Mouse (Mus musculus) forelimb bud, embryonic 11.5 days (tissue): ENCODE data around the gene Arfip1.

ENCODE experiments used
- DNase-seq: peaks from one replicate; pipeline ENCODE4 v3.0.0-alpha.2; 2012; ENCODE audit warnings: low read depth, low spot score

Gene Arfip1

GRCm38 (mm10) chr3:84492148-84492547, 90.3 kb downstream of the Arfip1 start:
- no peak for DNase-seq

GRCm38 (mm10) chr3:84488716-84489115, 93.7 kb downstream of the Arfip1 start:
- DNase-seq, result no peak

DNA sequence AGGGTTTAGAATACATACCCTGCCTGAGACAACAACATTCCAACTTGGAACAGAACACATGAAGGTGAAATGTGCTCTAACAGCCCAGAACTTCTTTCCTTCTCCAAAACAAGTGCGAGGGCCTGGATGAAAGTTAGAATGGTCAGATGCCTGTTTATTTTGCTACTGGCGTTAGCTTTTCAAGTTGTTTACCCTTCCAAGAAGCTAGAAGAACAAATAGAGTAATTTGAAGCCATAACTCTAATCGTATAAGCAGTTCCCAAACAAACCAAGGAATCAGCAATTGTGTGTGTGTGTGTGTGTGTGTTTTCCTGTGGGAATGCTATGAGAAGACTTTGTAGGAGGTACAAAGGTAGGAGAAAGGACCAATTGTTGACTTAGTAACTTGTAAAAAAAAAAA, 97.5 kb downstream of the Arfip1 start:
- no peak for DNase-seq

- no peak for DNase-seq
These were observed 98.1 kb downstream of the Arfip1 start for GRCm38 (mm10) chr3:84484333-84484732.

DNA sequence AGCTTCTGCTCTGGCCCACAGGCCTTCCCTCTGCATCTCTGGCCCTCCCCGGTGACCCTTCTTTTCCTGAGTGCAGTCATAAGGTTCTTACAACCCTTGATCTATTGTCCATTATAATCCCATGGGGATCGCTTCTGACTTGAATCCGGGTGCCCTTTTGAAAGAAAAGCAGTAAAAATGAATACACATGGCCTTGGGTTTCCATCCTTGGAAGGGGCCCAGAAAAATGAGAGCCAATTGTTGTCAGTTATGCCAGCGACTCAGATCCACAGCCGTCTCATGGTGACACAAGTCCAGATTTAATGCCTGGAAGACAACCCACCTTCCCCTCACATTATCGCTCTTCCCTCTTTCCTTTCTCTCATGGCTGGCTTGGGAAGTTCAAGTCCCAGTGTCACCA, 100.3 kb downstream of the Arfip1 start:
- no peak for DNase-seq

GRCm38 (mm10) chr3:84481104-84481503, 101.3 kb downstream of the Arfip1 start:
- no peak for DNase-seq

- DNase-seq, result no peak
These were observed 102.2 kb downstream of the Arfip1 start, which contains the start of gene Fhdc1 for GRCm38 (mm10) chr3:84480006-84480897. Gene Fhdc1, minus strand, starts transcription at chr3:84480429.

GRCm38 (mm10) chr3:84479293-84480005, 103.0 kb downstream of the Arfip1 start:
- DNase-seq, result no peak

DNA sequence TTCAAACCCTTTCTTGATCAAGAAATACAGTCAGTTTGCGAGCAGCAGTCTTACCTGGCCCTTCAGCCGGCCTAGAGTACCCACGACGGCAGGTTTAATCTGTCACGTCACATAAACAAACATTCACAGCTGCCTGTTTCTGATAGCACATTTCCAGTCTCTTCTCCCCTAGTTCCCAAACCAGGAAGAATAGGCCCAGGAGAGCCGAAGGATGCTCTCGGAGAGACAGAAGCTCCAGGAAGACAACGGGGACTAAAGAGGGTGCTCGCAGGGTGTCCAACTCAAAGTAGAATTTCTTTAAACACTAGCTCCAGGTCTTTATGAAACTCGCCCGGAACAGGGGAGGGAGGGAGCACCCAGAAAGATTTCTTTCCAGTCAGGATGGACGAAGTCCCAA, 103.5 kb downstream of the Arfip1 start:
- DNase-seq, result no peak

DNA sequence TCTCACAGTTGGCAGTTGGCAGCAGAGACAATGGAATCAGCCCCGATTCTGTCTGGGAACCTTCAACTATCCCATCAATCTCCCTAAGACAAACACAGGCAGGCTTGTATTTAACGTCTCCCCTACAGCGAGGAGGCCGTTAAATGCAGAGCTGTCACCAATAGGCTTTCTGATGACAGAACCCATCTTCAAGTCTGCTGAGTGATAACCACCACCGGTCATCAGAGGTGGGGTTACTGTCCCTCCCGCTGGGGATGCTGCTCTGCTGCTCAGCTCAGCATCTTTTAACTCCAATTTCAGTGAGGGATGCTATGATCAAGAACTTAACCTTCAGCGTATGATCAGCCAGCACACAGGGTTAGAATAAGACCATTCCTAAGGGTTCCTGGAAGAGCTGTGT, 104.2 kb downstream of the Arfip1 start:
- no peak for DNase-seq

- no peak for DNase-seq
These were observed 104.9 kb downstream of the Arfip1 start for GRCm38 (mm10) chr3:84477498-84477897.

DNA sequence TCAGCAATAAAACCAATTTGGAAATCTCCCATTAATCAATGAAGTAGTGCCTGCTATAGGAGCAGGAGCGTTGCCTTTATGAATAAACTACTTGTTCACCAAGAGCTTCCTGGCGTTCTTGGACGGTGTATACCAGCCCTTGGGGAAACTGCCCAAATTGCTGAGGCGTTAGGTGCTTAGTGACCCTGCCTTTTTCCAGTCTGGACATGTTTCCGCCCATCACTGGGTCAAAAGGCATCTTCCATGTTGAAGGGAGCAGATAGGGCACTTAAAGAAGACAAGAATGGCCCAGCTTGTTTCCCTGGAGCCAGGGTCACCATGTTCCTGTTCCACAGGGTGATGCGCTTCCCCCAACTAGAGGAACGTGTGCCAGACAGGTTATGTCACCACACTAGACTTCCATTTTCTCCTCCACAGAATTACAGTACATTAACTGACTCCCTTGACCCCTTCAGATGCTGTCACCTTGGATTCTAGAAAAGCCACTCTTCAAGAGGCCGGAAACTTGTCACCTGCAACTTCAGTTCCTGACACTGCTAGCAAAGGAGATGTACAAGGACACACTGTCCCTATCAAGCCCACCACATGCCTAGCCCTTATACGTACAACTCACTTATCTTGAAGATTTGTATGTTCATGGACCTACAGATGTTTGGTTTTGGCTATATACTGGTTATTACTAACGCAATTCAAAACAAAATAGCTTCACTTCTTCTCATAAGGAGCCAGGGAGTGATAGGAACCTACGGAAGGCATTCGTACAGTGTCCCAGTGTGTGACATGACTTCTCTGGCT, 107.2 kb downstream of the Arfip1 start:
- no peak for DNase-seq

GRCm38 (mm10) chr3:84474398-84474797, 108.0 kb downstream of the Arfip1 start:
- no peak for DNase-seq

DNA sequence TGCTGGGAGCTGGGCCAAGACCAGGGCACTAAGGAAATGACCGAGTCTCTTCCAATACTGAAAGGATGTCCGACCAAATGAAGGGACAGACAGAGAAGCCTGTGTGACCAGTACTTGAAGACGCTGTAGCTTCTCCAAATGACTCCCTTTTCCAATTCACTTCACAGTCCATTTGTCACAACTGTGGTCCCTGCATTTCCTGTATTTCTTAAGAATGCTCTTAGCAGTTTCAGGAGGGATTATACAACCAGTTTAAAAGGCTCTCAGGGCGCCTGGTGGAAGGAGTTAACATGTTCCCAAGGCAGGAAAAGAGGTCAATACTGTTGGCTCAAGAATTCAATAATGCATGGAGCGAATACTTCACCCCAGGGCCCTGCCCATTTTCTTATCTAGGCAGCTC, 109.5 kb downstream of the Arfip1 start:
- no peak for DNase-seq

DNA sequence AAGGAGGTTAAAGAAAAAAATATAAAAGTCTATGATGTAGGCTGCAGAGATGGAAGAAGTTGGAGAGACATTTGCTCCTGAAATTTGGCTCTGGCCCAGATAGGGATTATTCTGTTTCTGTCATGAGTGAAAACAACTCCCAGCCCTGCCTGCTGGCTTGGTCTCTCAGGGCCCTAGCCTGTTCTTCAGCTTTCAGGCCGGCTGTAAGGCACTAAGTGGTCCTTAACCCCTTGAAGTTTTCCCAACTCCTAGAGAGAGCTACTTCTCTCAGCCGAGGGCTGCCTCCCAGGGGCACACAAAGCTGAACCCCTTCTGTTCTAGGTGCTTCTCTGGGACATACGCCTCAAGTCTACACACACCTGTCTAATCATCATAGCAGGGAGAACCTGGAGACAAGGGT, 109.9 kb downstream of the Arfip1 start:
- DNase-seq, result no peak

DNA sequence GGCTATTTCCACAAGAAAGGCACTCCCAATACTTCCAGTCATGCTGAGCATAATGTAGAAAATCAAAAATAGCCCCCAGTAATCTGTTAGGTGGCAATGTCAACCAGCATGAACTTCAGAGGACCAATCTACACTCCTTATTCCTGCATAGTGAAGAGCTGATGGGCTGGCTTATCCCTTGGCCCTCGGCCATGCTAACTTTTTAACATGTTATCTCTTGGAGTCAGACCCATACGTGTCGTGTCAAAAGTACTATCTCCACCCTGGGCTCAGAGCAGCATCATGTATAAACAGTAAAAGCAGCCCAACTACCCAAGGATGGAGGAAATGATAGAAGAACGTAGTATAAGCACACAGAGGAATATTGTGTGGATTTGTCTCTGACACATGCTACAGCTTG, 111.3 kb downstream of the Arfip1 start:
- DNase-seq, result no peak

- DNase-seq, result no peak
These were observed 114.3 kb downstream of the Arfip1 start for GRCm38 (mm10) chr3:84468111-84468453.

DNA sequence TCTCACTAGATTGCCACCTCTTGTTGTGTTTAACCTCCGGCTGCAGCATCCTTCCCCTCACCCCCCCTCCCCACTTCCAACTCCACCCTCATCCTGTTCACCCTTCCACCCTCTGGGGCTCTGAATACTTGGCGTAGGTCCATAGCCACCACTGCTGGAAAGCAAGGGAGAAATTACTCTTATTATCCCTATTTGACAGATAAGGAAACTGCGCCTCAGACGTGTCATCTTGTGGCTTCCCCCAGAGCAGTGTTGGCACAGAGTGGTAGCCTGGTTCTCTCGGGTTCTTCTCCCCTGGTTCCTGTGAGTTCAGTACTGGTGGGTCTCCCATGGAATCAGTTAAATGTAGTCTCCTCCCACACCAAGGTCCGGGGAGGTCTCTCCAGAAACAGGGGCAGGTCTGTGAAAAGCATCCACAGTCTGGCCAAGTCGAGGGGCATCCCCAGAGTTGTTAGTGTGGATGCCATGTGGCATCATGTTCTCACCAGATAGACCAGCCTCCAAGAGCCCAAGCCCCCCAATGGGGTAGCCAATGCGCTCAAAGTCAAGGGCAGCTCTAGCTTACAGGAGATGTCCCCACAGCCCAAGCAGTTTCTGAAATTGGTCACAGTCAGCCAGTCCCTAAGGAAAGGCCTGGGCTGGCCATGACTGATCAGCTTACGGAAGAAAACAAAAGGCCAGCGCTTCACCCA, 114.9 kb downstream of the Arfip1 start:
- no peak for DNase-seq

DNA sequence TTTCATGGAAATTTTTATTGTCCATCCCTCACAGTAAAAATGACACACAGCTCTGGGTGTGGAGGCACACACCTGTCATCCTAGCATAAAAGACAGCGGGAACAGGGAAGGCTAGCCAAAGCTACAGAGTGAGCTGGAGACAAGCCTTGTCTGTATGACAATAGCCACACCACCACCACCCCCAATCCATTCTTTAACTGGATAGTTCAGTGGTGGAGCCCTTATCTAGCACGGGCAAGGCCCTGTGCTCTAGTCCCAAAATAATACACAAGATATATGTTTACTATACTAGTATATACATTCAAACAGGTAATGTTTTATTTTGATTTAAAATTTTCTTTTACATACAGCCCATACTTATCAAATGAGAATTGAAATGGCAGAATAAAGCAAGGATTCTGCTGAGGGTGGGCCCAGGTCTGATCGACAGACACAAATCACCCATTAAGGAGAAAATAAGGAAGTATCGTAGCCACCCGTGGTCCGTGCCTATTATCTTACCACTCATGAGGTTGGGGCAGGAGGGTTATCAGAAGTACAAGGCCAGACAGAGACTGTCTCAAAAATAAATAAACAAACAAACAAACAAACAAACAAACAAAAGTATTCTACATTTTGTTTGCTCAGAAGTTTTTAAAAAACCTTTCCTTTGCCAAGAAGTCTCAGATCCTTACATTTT, 116.5 kb downstream of the Arfip1 start:
- DNase-seq, result no peak

- DNase-seq, result no peak
These were observed 120.7 kb downstream of the Arfip1 start for GRCm38 (mm10) chr3:84461687-84462086.

GRCm38 (mm10) chr3:84460952-84461351, 121.5 kb downstream of the Arfip1 start:
- DNase-seq, result no peak
